Mouse (Mus musculus) layer of hippocampus, postnatal 14 days (tissue): Measurements from ENCODE around the gene Scyl1. TPM values are rescaled to one million over a fixed set of nuclear protein-coding genes. Genes with fewer than 3 reads are reported as not detected.

Experiments used
- DNase-seq, 2 experiments: peaks; one replicate each; pipeline ENCODE4 v3.0.0; 2021 to 2022; ENCODE audit warnings: low spot score in 2 of 2, mixed read lengths in 1 of 2
- total RNA-seq, 2 experiments: library from RNA; stranded (reverse); gene quantifications; 2 replicates each; pipeline ENCODE4 v1.2.3; 2021

Scyl1 gene
- total RNA-seq, 2 experiments from 2014 or later, result 73.6 to 75.1 TPM

DNA sequence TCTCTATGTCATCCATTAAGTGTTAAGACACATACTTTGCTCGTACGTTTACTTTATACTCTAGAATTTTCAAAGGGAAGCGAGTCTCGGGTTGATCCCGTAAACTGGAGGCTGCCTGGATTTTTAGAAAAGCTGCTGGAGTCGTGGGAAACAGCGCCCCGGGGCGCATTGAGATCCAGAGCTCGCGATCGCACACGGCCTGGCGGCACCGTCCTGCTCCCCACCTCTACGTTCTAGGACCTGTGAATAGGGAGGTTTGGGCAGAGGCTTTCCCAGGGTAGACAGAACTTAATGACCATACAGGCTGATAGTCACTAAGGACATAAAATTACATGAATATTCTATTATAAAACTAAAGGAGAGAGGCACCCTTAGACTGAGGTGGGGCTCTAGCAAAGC is 32.7 kb upstream of the Scyl1 start:
- no peak for DNase-seq

DNA sequence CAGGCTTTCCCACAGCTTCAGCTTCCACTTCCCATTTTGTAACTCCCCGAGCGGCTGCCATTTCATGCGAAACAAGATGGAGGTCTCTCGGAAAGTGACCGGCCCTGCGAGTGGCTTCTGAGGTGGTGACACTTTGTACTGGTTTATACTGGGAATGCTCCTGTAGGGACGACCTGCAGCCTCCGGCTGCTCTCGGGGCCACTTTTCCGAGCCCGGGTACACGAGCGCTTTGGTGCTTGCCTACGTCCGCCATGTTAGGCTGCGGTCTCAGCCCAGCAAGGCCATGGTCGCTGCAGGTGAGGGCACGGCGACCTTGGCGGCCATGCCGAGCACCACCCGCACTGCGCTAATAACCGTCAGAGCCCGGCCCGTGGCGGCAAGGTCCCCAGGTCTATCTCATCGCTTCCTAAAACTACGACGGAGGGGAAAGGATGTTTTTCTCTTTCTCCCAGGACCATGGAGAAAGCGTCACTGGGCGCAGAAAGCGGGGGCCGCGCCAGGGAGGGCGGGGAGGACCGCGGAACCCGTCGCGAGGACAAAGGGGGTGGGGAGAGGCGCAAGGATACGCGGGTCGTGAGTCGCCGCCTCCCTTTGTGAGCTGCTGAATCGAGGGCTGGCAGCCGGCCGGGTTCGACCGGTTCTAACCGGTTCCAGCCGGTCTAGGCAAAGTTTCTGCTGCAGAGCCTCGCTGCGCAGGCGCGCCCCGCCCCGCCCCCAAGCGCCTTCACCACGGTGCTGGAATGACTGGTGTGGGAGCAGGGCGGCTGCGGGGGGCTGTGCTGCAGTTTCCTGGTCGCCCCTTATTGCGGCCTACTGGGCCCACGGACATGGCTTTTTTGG is 32.0 kb upstream of the Scyl1 start:
- DNase-seq, result peak; percentile 99 to 100

DNA sequence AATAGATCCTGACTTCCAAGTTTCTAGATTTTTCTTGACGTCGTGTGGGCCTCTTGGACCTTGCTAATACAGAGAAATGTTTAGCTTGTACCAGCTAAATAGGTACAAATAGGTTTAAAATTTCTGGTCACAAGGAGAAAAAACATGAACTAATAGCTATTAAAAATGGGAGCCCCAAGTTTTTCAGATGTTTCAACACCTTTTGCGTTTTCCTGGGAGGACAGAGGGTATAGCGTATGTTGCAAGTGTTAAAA is 31.5 kb upstream of the Scyl1 start:
- no peak for DNase-seq

DNA sequence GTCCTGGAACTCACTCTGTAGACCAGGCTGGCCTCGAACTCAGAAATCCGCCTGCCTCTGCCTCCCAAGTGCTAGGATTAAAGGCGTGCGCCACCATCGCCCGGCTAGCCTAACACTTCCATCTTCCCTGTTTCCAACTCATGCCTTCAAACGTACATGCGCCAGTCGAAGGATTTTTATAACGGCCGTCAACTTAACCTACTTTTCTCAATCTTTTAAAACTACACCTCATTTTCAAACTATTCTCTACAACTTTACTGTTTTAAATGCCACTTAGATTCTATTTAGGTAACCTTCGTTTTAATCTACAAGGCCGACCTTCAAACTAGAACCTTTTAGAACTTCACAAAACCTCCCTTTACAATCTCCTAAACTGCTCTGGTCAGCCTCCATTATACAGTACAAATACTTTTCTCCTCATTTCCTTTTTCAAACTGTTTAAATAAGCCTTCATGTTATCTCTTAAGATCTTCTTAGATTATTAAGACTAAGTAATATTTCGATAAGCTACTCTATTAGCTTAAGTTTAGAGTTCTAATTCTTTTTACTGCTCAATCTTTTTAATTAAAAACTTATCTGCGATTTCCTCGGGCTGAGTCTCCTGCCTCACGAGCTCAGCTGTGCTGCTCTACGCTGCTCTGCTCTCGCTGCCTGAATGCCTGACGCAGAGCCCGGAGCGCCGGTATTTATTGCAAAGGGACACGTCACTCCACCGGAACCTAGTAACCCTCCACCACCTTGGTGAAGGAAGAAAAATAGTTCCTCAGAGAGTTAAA is 31.0 kb upstream of the Scyl1 start:
- peak; percentile 98 for DNase-seq

DNA sequence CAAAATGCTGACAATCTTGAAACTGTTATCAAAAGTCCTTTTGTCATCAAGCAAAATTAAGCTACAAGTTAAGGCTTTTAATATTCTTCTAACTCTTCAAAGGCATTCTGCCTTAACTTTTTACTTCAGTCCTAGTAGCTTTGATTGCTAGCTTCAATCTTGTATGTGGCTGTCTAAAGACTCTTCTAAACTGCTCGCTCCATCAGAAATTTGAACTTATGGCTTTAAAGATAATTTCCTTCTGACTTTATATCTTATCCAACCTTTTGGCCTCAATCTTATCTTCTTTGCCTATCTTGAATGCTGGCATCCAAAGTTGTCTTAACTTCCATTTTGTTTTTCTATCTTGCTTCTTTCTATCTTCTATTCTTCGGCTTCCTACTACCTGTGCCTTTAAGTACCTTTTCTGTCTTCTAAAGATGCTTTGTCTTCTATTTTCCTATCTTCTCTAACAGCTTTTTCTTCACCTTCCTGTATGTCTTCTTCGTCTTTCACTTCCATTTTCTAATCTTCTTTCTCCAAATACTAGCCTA is 30.3 kb upstream of the Scyl1 start:
- DNase-seq, result no peak

DNA sequence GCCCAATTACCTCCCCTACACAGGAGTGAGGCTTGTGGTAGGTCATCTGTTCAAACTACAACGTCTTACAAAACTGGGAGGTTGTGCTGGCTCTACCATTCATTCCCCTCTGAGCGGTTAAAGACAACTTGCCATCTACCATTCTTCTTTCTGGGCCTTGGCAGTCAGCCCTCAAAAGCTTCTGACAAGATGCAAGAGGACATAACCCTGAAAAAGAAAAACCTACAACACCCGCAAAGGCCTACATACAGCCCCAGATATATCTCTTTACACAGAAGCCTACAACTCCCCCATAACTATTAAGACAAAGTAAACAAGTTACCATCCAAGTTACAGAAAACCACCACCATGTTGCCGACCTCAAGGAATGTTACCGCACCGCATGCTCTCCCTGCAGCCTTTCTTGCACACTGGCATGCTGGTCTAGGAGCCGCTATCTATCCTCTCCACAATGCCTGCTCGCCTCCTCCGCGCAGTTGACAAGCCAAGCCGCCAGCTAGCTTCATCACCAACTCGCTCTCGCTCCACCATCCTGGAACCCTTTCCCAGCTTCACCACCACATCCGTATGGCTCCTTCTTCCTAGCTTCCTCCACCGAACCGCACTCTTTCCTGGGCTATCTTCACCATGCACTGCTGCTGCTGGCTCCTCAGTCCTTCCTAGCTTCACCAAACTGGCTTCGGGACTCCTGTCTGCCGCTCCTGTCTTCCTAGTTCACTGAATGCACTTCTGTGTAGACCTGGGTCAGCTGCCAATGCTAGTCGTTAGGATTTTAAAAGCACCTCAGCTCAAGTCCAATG is 29.6 kb upstream of the Scyl1 start:
- no peak for DNase-seq

DNA sequence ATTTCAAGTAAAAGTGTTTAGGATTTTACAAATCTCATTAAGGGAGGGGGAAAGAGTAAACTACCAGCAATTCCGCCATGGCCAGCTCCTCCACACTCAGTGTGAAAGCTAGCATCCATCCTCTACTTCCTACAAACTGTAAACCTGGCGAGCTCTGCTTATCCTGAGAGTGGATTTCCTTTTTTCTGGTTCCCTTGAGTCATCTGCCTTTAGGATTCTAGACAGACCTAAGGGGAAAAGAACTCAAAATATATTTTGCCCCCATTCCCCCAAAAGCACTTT is 29.1 kb upstream of the Scyl1 start:
- DNase-seq, result no peak

DNA sequence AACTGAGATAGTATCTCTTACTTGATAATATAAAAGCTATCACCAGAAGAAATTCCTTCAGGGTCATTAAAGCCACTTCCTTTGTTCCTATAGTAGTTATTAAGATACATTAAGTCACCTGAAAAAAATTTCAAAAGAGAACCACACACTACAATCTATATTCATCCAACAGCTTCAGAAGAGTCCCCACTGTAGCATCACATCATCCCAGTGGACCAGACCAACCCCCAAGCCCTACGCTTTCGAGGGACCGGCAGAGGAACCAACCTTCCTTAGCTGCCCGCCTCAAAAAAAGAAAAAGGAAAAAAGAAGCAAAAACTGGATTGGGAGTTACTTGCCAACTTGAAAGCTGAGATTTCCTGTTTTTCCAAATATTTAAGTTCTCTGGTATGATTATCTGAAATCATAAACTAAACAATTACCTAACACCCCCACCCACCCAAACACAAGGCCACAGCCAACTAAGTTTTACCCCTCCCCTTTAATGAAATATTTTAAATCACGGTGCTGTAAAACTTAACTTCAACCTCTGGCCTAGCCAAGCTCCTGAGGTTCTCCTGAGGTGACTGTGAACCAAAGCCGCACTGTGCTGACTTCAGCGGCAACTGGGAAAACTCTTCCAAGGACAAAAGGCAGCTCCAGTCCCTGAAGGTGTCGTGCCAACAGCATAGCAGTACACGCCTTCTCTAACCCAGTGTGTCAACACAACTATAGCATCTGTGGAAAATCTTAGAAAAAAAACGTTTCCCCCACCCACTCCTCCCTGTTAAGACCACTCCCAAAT is 28.5 kb upstream of the Scyl1 start:
- no peak for DNase-seq

DNA sequence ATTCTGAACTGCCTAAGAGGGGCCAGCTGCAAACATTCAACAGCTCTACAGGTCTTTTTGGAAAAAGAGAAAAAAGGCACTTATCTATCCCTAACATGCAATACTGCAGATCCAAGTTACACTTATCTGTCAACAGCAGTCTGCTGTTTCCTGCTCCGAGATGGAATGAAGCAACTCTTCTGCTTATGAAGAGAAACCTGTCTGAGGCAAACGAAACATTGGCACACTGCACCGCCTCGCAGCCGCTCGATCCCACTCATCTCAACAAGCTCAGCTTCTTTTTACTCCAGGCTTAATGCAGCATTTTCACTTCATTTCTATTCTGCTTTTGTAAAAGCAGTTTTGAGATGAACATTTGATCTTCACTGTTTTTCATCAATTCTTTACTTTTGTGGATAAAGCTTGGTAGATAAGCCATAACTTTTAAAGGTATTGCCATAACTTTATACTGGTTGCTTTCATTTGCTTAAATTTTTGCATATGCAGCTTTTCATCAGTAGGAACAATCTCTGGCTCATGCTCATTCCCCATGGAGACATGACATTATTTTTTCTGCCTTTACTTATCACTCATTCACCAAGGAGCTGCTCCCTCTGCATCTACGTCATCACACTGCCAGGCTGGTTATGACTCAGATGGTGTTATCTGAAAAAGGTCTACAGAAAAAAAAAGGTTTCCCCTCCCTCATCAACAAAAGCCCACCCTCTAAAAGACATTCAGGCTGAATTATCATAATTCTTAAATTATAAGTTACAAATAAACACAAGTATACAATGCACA is 27.7 kb upstream of the Scyl1 start:
- no peak for DNase-seq

DNA sequence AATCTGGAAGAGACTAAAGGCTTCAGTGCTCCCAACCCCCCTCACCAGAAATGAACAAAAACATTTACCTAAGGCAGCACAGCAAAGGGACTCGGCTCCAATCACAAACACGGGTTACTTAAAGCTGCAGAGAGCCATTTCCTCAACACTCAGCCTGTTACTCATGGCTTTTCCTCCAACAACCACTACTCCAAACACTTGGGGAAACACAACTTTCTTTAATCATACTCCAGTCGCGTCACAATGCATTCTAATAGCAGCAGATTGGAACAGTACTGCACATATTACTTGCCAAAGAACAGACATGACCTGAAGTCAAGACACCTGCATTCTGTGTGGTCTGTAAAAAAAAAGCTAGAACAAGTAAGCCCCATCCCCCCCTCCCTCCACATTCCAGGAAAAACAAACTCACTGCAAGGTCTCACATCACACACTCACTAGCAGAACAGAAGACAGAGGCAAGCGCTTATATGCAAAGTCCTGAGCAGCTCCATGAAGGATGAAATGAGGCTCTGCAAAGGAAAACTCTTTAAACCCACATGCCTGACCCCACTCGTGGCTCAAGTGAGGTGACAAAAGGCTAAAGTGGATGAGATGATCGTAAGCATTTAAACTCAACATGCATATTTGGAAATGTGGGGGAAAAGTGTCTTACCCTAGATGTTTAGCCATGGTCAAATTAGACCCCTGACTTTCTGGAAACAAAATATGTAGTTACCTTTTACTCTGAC is 26.3 kb upstream of the Scyl1 start:
- no peak for DNase-seq

DNA sequence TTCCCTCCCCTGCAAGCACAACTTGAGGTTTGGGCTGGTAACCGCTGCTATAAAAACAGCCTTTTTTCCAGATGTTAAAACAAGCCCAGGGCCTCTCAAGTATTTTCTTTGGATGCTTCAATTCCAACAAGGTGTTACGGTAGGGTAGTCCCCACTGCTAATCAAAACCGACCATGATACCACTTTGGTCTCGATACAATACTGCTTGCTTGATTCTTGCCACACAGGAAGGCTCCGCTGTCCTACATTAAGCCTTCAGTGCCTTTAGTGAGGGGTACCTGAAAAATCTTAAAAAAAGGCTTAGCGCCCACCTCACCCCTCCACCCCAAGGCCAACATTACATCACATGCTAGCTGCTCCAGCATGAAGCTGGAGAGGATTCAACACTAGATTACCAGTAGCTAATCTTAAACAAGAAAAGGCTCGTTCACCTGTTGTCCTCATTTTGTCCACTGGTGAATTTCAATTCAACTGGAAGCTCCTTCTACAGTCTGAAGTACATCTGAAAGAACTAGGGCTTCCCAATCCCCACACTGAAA is 25.4 kb upstream of the Scyl1 start:
- DNase-seq, result no peak

DNA sequence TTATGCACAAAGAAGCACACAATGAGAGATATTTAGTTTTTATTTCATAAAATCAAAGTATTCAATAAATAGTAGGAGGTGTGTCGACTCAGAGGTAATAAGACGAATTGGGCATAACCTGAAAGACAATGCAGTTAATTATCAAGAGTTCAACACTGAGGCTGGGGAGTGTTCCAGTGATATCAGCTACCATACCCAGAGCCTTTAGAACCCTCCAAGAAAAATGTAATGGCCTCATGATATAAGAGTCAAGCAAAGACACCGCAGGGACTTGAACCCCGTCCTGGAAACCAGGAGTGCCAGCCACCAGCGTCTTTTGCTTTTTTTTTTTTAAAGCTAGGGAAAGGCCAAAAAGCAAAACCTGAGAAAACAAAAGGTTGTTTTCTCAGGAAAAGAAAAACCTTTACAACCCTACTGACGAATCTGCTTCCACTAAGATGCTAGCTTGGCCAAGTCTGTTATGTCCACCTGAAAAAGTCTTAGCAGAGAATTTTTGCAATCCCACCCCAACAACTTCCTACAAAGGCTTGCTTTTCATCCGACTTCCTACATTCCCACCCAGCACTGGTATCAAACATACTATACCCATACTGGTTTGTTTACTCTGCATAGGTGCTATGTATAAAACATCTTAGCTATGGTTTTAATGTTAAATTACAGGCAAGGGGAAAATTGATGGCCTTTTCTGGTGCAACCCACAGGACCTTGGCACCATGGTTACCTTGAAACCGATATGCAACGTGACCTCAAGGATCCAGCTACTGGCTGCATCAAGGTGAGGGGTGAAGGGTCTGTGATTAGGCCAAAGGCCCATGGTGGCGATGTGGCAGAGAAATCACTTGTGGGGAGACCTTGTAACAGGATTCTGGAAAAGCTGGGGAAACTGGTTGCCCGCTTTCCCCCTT is 24.7 kb upstream of the Scyl1 start:
- no peak for DNase-seq

DNA sequence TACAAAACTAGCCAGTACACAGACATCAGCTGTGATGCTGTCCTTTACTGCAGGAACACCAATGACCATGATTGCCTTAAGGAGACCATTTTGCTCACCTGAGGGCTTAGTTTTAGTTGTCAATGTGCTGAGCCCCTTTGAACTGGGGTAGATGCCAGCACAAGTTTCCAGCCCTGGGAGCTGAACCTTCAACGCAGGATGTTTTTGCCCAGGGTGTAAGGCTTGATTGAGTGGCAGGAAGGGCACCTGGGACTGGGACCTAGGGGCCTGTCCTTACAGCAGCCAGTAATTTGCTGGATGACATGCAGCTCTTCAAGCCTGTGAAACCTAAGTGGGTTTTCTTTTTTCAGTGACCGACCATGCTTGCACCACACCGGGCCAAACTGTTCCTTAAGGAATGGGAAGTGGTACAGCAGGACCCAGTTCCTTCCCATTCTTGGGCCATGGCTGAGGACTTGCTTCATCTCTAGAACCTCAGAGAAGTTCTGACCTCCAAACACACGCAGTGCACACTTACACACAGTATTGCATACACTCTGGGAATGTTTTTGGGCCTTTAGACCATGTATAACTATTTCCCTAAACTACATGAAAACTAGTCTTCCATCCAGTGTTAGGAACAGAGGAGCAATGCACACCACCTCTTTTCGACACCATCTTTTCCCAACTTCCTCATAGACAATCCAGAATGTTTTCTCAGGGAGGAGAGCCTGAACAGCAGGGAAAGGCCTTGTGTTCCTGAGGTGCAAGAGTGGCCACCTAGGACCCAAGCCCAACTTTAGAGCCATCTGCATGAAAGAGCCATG is 23.8 kb upstream of the Scyl1 start:
- DNase-seq, result no peak

DNA sequence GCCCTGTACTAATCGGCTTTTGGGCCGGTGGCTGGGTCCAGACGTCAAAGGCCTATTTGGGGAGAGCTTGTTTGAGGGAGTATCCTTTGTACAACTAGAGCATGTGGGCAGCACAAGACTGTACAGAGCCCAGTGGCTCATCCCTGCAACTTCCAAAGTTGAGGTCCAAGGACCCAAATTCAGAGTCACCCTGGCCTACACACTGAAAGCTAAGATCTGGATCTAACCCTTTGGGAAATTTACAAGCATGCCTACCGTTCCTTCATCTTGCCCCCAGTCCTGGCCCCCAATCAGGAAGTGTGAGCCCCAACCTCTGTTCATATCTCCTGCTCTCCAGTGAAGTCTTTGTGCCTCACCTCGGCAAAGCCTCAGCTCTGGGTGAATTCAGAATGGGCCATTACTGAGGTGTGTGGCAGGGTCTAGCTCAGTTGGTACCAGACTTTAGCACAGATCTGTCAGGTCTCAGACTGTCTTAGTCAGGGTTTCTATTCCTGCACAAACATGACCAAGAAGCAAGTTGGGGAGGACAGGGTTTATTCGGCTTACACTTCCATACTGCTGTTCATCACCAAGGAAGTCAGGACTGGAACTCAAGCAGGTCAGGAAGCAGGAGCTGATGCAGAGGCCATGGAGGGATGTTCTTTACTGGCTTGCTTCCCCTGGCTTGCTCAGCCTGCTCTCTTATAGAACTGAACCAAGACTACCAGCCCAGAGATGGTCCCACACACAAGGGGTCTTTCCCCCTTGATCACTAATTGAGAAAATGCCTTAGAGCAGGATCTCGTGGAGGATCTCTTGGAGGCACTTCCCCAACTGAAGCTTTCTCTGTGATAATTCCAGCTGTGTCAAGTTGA is 22.9 kb upstream of the Scyl1 start:
- DNase-seq, result peak in 1 of 2 experiments; percentile 44

DNA sequence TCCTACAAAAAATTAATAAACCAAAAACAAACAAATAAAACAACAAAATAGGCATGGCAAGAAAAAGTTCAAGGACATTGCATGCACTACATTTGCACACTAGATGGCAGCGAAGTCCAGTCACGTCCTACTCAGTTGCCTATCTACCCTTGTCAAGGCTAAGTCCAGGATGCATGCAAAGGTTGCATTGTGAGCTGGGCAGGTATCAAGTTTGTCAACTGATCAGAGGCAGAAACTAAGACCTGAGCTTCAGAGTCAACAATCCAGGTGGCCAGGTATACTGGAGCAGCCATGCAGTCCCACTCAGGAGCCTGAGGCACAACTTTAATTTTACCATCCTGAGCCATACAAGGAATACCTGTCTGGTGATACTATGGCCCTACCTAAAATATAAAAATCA is 21.9 kb upstream of the Scyl1 start:
- DNase-seq, result peak in 1 of 2 experiments; percentile 59

DNA sequence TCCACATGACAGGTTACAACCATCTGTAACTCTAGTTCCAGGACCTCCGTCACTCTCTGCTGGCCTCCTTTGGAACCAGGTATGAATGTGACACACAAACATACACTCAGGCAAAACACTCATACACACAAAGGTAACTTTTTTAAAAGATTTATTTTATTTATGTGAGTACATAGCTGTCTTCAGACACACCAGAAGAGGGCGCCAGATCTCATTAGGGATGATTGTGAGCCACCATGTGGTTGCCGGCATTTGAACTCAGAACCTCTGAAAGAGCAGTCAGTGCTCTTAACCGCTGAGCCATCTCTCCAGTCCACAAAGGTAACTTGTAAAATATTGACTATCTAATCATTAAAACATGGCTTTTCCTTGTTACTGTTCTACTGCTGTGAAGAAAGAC is 20.1 kb upstream of the Scyl1 start:
- DNase-seq, result no peak

DNA sequence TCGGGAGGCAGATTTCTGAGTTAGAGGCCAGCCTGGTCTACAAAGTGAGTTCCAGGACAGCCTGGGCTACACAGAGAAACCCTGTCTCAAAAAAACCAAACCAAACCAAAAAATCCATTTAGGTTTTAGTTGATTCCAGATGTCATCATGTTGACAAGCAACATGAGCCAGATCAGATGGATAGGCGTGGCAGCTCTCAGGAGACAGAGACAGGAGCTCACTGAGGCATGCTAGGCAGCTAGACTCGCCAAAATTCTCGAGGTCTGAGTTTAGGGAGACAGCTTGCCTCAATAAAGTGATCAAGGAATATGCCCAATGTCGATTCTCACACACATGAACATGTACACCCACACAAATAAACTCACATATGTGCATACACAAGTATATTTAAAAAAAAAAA is 17.8 kb upstream of the Scyl1 start:
- DNase-seq, result no peak
